Mouse (Mus musculus) hindbrain, embryonic 16.5 days (tissue): ENCODE results near the gene Gm20458. TPM values are rescaled to one million over a fixed set of nuclear protein-coding genes. Genes with fewer than 3 reads are reported as not detected.

Source experiments
- ATAC-seq: fragments of 200-750 bp; cut with Nextera tagmentation; 2 replicates; pipeline ENCODE4 v1.8.0; 2017; ENCODE audit warnings: moderate TSS enrichment, moderate library complexity
- H3K27ac ChIP-seq: fragments of 300-500 bp; sonication (generic); 2 replicates; pipeline ENCODE4 v1.5.1; 2014; ENCODE audit warnings: low read depth, mild to moderate bottlenecking, control low read depth, low read length, moderate library complexity
- H3K27me3 ChIP-seq: fragments of 300-500 bp; sonication (generic); replicated peaks from 2 replicates; pipeline ENCODE4 v1.6.1; 2014; ENCODE audit warnings: low read length; ENCODE audit not compliant: control insufficient read depth, insufficient read depth
- H3K36me3 ChIP-seq: fragments of 300-500 bp; sonication (generic); 2 replicates; pipeline ENCODE4 v1.6.1; 2014; ENCODE audit warnings: mild to moderate bottlenecking, low read length, moderate library complexity, mixed read lengths; ENCODE audit not compliant: control insufficient read depth, insufficient read depth
- H3K4me1 ChIP-seq: fragments of 300-500 bp; sonication (generic); 2 replicates; pipeline ENCODE4 v1.6.1; 2014; ENCODE audit warnings: low read depth, low read length; ENCODE audit not compliant: control insufficient read depth, insufficient read depth
- H3K4me2 ChIP-seq: fragments of 300-500 bp; sonication (generic); 2 replicates; pipeline ENCODE4 v1.6.1; 2014; ENCODE audit warnings: mild to moderate bottlenecking, low read length, control low read depth, moderate library complexity
- H3K4me3 ChIP-seq: fragments of 300-500 bp; sonication (generic); 2 replicates; pipeline ENCODE4 v1.5.1; 2014; ENCODE audit warnings: mild to moderate bottlenecking, low read length, control low read depth, moderate library complexity
- H3K9ac ChIP-seq: fragments of 300-500 bp; sonication (generic); 2 replicates; pipeline ENCODE4 v1.6.1; 2014; ENCODE audit warnings: low read depth, mild to moderate bottlenecking, control low read depth, low read length, moderate library complexity
- H3K9me3 ChIP-seq: fragments of 300-500 bp; sonication (generic); 2 replicates; pipeline ENCODE4 v1.6.1; 2014; ENCODE audit warnings: mild to moderate bottlenecking, low read length, moderate library complexity; ENCODE audit not compliant: control insufficient read depth
- WGBS: fragments of 180-500 bp; shearing (Covaris S2); extraction: QIAGEN DNeasy Blood & Tissue Kit; methylation state at CpG from one replicate; pipeline ENCODE4 v1.1.7; 2014; 5-methylcytosine and 5-hydroxymethylcytosine counted together
- polyA plus RNA-seq: library from polyadenylated mRNA; unstranded; fragments of >200 nt; fragmentation: Nextera tagmentation; extraction: Ambion mirVana; gene quantifications from 2 replicates; pipeline ENCODE4 v1.2.1, GENCODE M21; 2015

Gene Gm20458
- polyA plus RNA-seq, 1 experiment from 2014 or later, result 12.3 TPM

DNA sequence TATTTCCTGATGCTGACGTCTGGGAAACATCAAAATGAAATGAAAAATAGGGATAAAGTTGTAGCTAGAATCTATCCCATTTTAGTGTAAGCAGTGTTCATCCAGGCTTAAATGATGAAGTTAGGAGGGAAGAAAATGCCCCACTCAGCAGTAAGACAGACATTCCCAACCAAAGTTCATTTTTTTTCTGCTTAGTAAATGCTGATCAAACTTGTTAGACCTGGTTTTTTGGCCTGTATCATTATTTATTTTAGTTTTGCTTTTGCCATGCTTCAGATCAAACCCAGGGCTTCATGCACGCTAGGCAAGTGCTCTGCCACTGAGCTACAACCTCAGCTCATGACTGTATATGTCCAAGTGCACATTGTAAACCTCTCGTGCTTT, 14.7 kb upstream of the Gm20458 start:
- no peaks in the 10 kb centered on the region for H3K36me3 ChIP-seq
- peaks cover 11% of the 10 kb centered on the region for H3K27me3 ChIP-seq
- no peaks in the 10 kb centered on the region for H3K9me3 ChIP-seq
- H3K4me1 ChIP-seq, result peaks cover 21% of the 10 kb centered on the region
- ATAC-seq, result no peak
- no peak overlapping the region for H3K4me3 ChIP-seq
- no peak overlapping the region for H3K4me2 ChIP-seq
- 82% methylated on average over 3 of the region's 3 CpGs for WGBS
- H3K9ac ChIP-seq, result no peak overlapping the region
- no peak overlapping the region for H3K27ac ChIP-seq

DNA sequence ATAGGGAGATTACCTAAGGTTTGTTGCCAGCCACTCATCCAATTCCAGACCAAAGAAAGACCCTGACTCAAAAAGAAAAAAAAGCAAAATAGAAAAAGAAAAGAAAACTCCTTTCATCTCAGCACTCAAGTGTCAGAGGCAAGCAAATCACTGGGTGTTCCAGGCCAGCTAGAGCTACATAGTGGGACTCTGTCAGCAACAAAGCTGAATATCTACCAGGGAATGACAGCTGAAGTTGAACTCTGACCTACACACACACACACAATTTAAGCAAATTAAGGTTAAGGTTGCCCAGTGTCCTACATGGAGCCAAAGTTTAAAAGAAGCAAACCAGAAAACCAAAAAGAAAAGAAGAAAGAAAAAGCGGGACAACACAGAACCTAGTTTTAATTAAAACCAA, 12.6 kb upstream of the Gm20458 start:
- H3K9me3 ChIP-seq, result no peaks in the 10 kb centered on the region
- no peaks in the 10 kb centered on the region for H3K27me3 ChIP-seq
- ATAC-seq, result no peak
- no peak overlapping the region for H3K4me3 ChIP-seq
- no peaks in the 10 kb centered on the region for H3K36me3 ChIP-seq
- H3K9ac ChIP-seq, result no peak overlapping the region
- no peak overlapping the region for H3K27ac ChIP-seq
- WGBS, result 94% methylated on average over 1 of the region's 1 CpGs
- H3K4me2 ChIP-seq, result no peak overlapping the region
- peaks cover 6% of the 10 kb centered on the region; the same call in 1 of the 2 replicates for H3K4me1 ChIP-seq

DNA sequence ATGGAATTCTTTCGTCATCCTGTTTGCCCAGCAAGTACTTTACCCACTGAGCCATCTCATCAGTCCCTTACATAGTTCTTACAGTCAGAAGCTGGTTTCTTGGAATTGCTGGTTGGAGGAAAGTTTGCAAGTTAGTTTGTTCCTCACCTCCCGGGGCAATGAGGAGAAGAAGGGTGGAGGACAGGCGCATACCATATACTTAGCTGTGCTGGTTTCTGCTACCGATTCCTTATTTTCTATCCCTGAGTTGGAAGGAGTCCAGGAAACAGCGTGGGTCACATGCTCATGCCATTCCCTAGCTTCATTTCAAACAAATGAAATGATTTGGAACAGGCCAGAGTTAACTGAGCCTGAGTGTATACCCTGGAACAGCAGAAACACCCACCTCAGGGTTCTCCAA, 11.8 kb upstream of the Gm20458 start:
- WGBS, result 77% methylated on average over 5 of the region's 5 CpGs
- H3K4me3 ChIP-seq, result no peak overlapping the region
- no peaks in the 10 kb centered on the region for H3K36me3 ChIP-seq
- no peaks in the 10 kb centered on the region for H3K4me1 ChIP-seq
- H3K9ac ChIP-seq, result no peak overlapping the region
- H3K9me3 ChIP-seq, result no peaks in the 10 kb centered on the region
- no peak overlapping the region for H3K27ac ChIP-seq
- no peak overlapping the region for H3K4me2 ChIP-seq
- no peak for ATAC-seq
- no peaks in the 10 kb centered on the region for H3K27me3 ChIP-seq

DNA sequence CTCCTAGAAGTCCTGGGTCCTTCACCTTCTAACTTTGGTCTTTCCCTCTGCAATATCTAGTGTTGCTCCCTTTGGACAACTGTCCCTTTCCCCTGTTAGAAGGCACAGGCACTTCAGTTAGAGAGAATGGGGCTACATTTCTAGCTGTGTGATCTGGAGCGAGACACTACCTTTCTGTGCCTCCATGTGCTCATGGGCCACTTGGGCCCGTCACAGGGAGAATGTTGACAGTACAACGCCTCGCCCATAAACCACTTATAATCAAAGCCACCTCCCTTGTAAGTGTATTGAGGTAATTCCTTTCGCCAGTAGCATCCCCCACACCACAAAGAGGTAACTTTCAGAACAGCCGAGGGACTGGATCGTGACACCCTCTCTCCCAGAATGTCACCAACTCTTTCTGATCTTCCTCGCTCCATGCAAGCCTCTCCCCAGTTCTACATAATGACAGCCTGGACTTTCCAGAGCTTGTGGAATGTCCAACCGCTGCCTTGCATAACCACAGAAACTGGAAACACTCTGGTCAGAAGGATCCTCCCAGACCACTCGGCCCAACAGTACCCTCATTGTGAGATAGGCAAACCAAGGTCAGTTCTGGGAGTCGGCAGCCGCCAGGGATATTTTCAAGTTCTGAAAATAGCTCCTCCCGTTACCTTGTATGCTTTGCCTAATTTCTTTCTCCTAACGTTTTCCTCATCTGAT, 11.3 kb upstream of the Gm20458 start:
- Histone ChIP-seq H3K27ac (no peak overlapping the region), H3K4me2 (no peak overlapping the region), H3K4me1 (no peaks in the 10 kb centered on the region), H3K9me3 (no peaks in the 10 kb centered on the region), H3K4me3 (no peak overlapping the region), H3K27me3 (no peaks in the 10 kb centered on the region), H3K36me3 (no peaks in the 10 kb centered on the region), H3K9ac (no peak overlapping the region)
- no peak for ATAC-seq
- WGBS, result 90% methylated on average over 14 of the region's 14 CpGs

DNA sequence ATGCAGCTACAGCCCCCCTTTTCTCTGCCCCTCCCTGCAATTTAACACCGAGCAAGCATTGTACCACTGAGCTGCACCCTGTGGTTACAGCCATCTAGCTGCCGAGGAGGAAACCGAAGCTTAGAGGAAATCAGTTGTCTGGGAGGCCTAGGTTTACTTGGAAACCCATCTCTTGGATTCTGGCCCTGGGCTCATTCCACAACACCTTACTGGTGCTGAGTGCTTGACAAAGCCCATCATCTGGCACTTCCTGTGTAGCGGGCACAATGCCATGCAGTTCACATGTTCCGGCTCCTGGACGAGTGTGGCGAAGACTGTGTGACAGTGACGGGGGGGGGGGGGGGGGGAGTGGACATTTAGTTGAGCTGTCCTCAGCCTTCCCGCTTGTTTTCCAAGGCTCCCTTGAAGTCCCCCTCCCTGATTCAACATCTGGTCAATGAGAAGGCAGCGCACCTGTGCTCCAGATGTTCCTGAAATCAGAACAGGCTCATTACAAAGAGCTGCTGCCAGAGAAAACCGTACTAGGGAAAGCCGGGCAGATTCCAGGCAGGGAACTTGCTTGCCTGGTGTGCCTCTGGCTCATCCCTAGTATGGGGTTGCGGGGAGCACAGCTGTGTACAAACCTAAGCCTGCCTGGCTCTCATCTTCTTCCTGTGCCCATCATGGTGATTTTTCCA, 8.6 kb upstream of the Gm20458 start:
- H3K27ac ChIP-seq, result no peak overlapping the region

DNA sequence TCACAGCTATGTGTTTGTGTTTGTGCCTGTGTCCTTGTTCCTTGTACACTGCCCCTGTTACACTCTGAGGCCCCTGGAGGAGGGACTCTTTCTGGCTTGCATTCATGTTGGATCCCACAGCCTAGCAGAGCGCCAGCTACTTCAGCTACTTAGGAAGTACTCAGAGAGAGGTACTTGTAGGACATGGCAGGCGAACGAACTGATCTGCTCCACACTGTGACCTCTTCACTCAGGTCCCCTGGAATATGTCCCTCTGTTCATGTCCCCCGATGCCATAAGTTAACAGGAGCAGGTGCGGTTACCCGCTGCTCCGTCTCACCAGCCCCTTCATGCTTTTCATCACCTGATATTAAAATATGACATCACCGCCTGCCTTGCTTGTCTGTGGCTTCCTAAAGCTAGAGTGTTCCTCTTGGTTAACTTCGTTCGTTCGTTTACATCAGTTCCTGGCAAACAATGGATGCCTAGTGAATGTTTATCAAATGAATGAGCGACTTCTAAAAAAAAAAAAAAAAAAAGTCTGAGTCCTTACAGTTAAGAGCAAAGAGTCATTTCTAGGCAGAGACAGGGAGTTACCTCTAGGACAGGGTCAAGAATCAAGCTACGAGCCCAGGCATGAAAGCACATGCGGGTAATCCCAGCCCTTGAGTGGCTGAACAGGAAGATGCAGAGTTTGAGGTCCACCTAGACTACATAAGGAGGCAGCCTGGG, 7.6 kb upstream of the Gm20458 start:
- no peaks in the 10 kb centered on the region for H3K36me3 ChIP-seq
- H3K4me3 ChIP-seq, result no peak overlapping the region
- H3K27ac ChIP-seq, result no peak overlapping the region
- no peak overlapping the region for H3K4me2 ChIP-seq
- no peak for ATAC-seq
- peaks cover 3% of the 10 kb centered on the region; the same call in 1 of the 2 replicates for H3K4me1 ChIP-seq
- H3K27me3 ChIP-seq, result no peaks in the 10 kb centered on the region
- no peaks in the 10 kb centered on the region for H3K9me3 ChIP-seq
- WGBS, result 80% methylated on average over 14 of the region's 14 CpGs
- H3K9ac ChIP-seq, result no peak overlapping the region

More for the DNA sequence above, 8.6 kb upstream of the Gm20458 start:
- H3K9me3 ChIP-seq, result no peaks in the 10 kb centered on the region
- H3K27me3 ChIP-seq, result no peaks in the 10 kb centered on the region
- WGBS, result 37% methylated on average over 13 of the region's 13 CpGs
- H3K4me3 ChIP-seq, result no peak overlapping the region
- ATAC-seq, result no peak
- peaks cover 3% of the 10 kb centered on the region; the same call in 1 of the 2 replicates for H3K4me1 ChIP-seq
- H3K9ac ChIP-seq, result no peak overlapping the region
- no peaks in the 10 kb centered on the region for H3K36me3 ChIP-seq
- no peak overlapping the region for H3K4me2 ChIP-seq

DNA sequence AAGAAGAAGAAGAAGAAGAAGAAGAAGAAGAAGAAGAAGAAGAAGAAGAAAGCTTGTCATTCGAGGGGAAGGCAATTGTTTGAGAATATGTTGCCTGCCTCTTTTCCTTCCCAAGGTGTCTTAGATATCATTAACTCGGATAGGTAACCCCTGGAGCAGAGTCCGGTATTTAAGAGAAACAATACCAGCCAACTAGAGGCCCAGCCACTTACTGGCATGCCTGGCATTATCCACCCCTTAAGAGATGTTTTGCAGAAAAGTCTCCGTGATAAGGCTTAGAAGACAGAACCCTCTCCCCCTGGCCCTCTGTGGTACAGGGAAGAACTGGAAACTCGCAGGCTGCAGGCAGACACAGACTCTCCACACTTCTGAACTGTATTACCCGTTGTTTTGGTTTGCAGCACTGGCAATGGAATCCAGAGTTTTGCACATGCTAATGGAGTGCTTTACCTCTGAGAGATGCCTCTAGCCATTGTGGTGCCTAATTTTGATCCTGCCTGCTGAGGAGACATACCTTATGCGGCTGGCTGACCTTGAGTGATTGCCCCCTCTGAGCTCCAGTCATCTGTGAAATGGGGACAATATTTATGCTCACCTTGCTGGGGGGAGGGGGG, 6.8 kb upstream of the Gm20458 start:
- no peaks in the 10 kb centered on the region for H3K9me3 ChIP-seq
- WGBS, result 70% methylated on average over 7 of the region's 7 CpGs
- no peak for ATAC-seq
- no peak overlapping the region for H3K27ac ChIP-seq
- no peak overlapping the region for H3K4me3 ChIP-seq
- H3K9ac ChIP-seq, result no peak overlapping the region
- H3K4me2 ChIP-seq, result no peak overlapping the region
- H3K4me1 ChIP-seq, result peaks cover 3% of the 10 kb centered on the region; the same call in 1 of the 2 replicates
- H3K27me3 ChIP-seq, result no peaks in the 10 kb centered on the region
- H3K36me3 ChIP-seq, result no peaks in the 10 kb centered on the region

DNA sequence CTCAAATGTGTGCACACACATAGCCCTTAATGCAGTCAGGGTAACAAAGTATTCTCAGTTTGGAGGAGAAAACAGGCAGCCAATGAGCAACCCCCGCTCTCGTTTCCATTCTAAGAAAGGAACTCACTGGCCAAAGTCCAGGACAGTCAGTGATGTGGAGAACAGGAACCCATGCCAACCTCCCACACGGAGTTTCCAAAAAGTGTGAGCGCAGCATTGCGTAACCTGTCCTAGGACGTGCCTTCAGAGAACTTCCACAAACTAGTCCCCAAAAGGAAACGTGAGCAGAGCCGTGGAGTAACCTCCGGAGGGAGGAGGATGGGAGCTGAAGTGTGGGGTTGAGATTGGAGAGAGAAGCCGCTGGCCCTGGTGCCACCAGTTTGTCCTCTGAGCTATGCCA, 5.9 kb upstream of the Gm20458 start:
- Histone ChIP-seq H3K9ac (no peak overlapping the region), H3K36me3 (no peaks in the 10 kb centered on the region), H3K4me2 (no peak overlapping the region), H3K27me3 (no peaks in the 10 kb centered on the region), H3K9me3 (no peaks in the 10 kb centered on the region), H3K27ac (no peak overlapping the region), H3K4me3 (no peak overlapping the region), H3K4me1 (peaks cover 3% of the 10 kb centered on the region; the same call in 1 of the 2 replicates)
- no peak for ATAC-seq
- 79% methylated on average over 10 of the region's 10 CpGs for WGBS
